Comparison of ENCODE assay signal across 8 mouse cellular contexts in genomic region chr14:61085325-61085724, GRCm38 (mm10). TPM values are rescaled to one million over a fixed set of nuclear protein-coding genes. Genes with fewer than 3 reads are reported as not detected.
DNase-seq lines count a peak whose midpoint lies in the region; ATAC-seq and TF ChIP-seq lines count a peak whose summit lies in the region.

No protein-coding gene starts in this region.

- H3K4me2 ChIP-seq in forebrain, postnatal 0 days (ENCODE audit: low read depth): no peak overlapping the region
- no peak overlapping the region for H3K4me2 ChIP-seq in forebrain, embryonic 16.5 days (ENCODE audit: low read length)

- H3K27me3 ChIP-seq in forebrain, postnatal 0 days (ENCODE audit: insufficient read depth, low read length): no peaks in the 10 kb centered on the region
- H3K27me3 ChIP-seq in forebrain, embryonic 16.5 days (replicated peaks; ENCODE audit: control insufficient read depth, insufficient read depth, low read length): no peaks in the 10 kb centered on the region

- DNase-seq in forebrain, postnatal 0 days: peak; percentile 50
- DNase-seq in ovary, adult 18-20 months (ENCODE audit: low spot score): peak; percentile 3
- DNase-seq in ovary, postnatal 10 days (ENCODE audit: low spot score): no peak
- peak; percentile 74 for DNase-seq in embryo, embryonic 11 days
- peak; percentile 29 to 49 for DNase-seq in layer of hippocampus, postnatal 14 days (ENCODE audit: low spot score in 2 of 2)
- peak; percentile 79 for DNase-seq in lung, postnatal 36 days
- DNase-seq in urinary bladder, postnatal 14 days (ENCODE audit: low spot score): peak; percentile 66

- no peak for ATAC-seq in forebrain, postnatal 0 days
- no peak for ATAC-seq in forebrain, embryonic 16.5 days

- H3K9me3 ChIP-seq in forebrain, postnatal 0 days (ENCODE audit: low read length): no peaks in the 10 kb centered on the region
- no peaks in the 10 kb centered on the region for H3K9me3 ChIP-seq in forebrain, embryonic 16.5 days (ENCODE audit: control insufficient read depth, low read length)

- TF ChIP-seq CTCF in forebrain, postnatal 0 days (IDR thresholded peaks at IDR 0.05; ENCODE audit: low read depth): peak; percentile 77

- no peak overlapping the region for H3K9ac ChIP-seq in forebrain, postnatal 0 days
- H3K9ac ChIP-seq in forebrain, embryonic 16.5 days (replicated peaks; ENCODE audit: low read depth, low read length): no peak overlapping the region

- H3K4me1 ChIP-seq in forebrain, postnatal 0 days (ENCODE audit: insufficient read depth): no peaks in the 10 kb centered on the region
- no peaks in the 10 kb centered on the region for H3K4me1 ChIP-seq in forebrain, embryonic 16.5 days (replicated peaks; ENCODE audit: control insufficient read depth, insufficient read depth, low read length)

- 73% methylated on average over 3 of the region's 3 CpGs for WGBS in forebrain, postnatal 0 days
- 71% methylated on average over 3 of the region's 3 CpGs for WGBS in forebrain, embryonic 16.5 days

- no peaks in the 10 kb centered on the region for H3K36me3 ChIP-seq in forebrain, postnatal 0 days (ENCODE audit: insufficient read depth)
- H3K36me3 ChIP-seq in forebrain, embryonic 16.5 days (ENCODE audit: control insufficient read depth, insufficient read depth): no peaks in the 10 kb centered on the region

- H3K4me3 ChIP-seq in forebrain, postnatal 0 days (ENCODE audit: low read depth, low read length): no peak overlapping the region
- H3K4me3 ChIP-seq in forebrain, embryonic 16.5 days (replicated peaks; ENCODE audit: low read length): no peak overlapping the region

- no peak overlapping the region for H3K27ac ChIP-seq in forebrain, postnatal 0 days (ENCODE audit: low read depth, low read length)
- no peak overlapping the region for H3K27ac ChIP-seq in forebrain, embryonic 16.5 days (ENCODE audit: low read length)

RNA-seq across cellular contexts. Expression of gene Tnfrsf19, which starts 39.0 kb away (rescaled TPM):
- total RNA-seq in forebrain, postnatal 0 days (2014; rRNA removed): 59.5 and 63.1 TPM in 2 replicates
- polyA plus RNA-seq in forebrain, postnatal 0 days (2015; fragmentation: Nextera tagmentation; extraction: Ambion mirVana): 52.7 and 56.0 TPM in 2 replicates
- 49.1 and 56.3 TPM in 2 replicates for polyA plus RNA-seq in forebrain, embryonic 16.5 days (2015; fragmentation: Nextera tagmentation; extraction: Ambion mirVana)
- 10 to 100 TPM; 62.9 to 65.4 TPM for total RNA-seq in layer of hippocampus, postnatal 14 days (2021)

RNA-seq across cellular contexts. Expression of gene Sacs, which starts 52.9 kb away (rescaled TPM):
- total RNA-seq in forebrain, postnatal 0 days (2014; rRNA removed): 38.3 TPM in 2 replicates
- polyA plus RNA-seq in forebrain, postnatal 0 days (2015; fragmentation: Nextera tagmentation; extraction: Ambion mirVana): 3.1 and 5.3 TPM in 2 replicates
- 9.4 and 10.1 TPM in 2 replicates for polyA plus RNA-seq in forebrain, embryonic 16.5 days (2015; fragmentation: Nextera tagmentation; extraction: Ambion mirVana)
- total RNA-seq in layer of hippocampus, postnatal 14 days (2021): 10 to 100 TPM; 52.8 to 57.3 TPM
